Mouse (Mus musculus) gastrocnemius, postnatal 4 days (tissue): ENCODE data around the gene Atp2b4. TPM values are rescaled to one million over a fixed set of nuclear protein-coding genes. Genes with fewer than 3 reads are reported as not detected.

Source experiments
- DNase-seq, 2 experiments: peaks; one replicate each; pipeline ENCODE4 v3.0.0; 2021 to 2022; ENCODE audit warnings: low spot score in 2 of 2, mixed read lengths in 2 of 2
- microRNA-seq: library from miRNA; unstranded; fragments of <30 nt; microRNA quantifications from one replicate; pipeline ENCODE4 v1.2.0, GENCODE M21; 2021
- total RNA-seq, 2 experiments: library from RNA; stranded (reverse); gene quantifications; 2 replicates each; pipeline ENCODE4 v1.2.3; 2021

Atp2b4 gene
- total RNA-seq, 2 experiments from 2014 or later, result 44.7 to 48.8 TPM

GRCm38 (mm10) chr1:133660466-133661202 lies 140.2 kb downstream of the Atp2b4 start, which contains the start of gene Zbed6:
Gene Zbed6 (minus strand): TSS chr1:133660885.
- peak; percentile 54 to 82 for DNase-seq

- DNase-seq, result no peak
These were observed 142.0 kb downstream of the Atp2b4 start for GRCm38 (mm10) chr1:133658878-133659277.

GRCm38 (mm10) chr1:133656811-133657210 lies 144.0 kb downstream of the Atp2b4 start:
- DNase-seq, result no peak

DNA sequence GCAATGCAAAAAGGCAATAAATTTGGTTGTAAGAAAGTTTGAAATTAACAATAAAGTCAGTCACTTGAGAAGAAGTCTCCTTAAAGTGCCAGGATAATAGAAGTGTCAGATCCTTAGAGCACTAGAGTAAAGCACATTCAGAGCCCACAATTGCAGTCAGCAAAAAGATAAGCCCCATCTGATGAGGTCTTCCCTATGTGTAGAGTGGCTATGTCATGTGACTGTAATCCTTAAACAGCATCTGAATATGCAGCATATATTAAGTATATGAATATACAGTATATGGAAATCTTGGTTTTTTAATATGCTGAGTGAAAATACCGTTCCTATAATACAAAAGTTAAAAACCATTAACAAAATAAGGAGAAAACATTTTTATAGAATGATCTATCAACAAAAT lies 147.8 kb downstream of the Atp2b4 start:
- no peak for DNase-seq

GRCm38 (mm10) chr1:133650288-133651055 lies 150.4 kb downstream of the Atp2b4 start:
- DNase-seq, result no peak

Small RNA genes lying within 50 kb of the gene (microRNA-seq; reads per million reads assigned to microRNA genes)
- not detected for gene Mir6903

Other genes with a start within 250 kb of the Atp2b4 start
- gene Snrpe, start 190.8 kb downstream of the Atp2b4 start, total RNA-seq, result 100 to 1,000 TPM; 115 to 123 TPM
- 10 to 100 TPM; 25.1 to 25.5 TPM for gene Zbed6, start 140.2 kb downstream of the Atp2b4 start, total RNA-seq
- 10 to 100 TPM; 49.2 to 59.8 TPM for gene Gm38394, start 139.7 kb downstream of the Atp2b4 start, total RNA-seq
- under 1 TPM; 0.34 to 0.56 TPM for gene Lax1, start 110.9 kb downstream of the Atp2b4 start, total RNA-seq
- under 1 TPM; 0.22 to 0.49 TPM for gene Optc, start 107.0 kb upstream of the Atp2b4 start, total RNA-seq
- 10 to 100 TPM; 25.2 to 27.4 TPM for gene Prelp, start 120.4 kb upstream of the Atp2b4 start, total RNA-seq
- gene Fmod, start 236.2 kb upstream of the Atp2b4 start, total RNA-seq, result 100 to 1,000 TPM; 108 to 184 TPM